Mouse (Mus musculus) heart, adult 9 months (tissue): Measurements from ENCODE around the gene 4930449I24Rik.
"Not testable (repeated sequence)": the region's sequence is repeated elsewhere in the genome, so short reads cannot be mapped to it uniquely, and the experiment has no call there.

Experiments used
- DNase-seq, 2 experiments: peaks; one replicate each; pipeline ENCODE4 v3.0.0; 2022; ENCODE audit warnings: low spot score in 2 of 2

4930449I24Rik gene

DNA sequence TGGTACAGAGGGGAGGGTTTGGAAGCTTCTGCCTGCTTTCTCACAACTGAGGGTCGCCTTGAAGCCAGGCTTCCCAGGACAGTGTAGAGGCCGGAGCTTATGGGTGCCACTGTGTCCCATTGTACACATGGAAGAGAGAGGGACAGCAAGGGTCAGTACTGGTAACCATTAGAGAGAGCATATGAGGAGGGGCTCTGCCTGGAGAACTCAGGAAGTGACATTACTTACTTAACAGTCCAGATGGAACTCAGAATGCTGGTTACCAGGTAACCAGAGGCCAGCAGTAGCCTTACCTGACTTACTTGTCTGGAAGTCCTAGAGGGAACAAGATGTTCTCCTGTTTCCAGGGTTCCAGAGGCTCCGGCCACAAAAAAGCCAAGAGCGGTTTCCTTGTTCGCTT, at the start of gene 4930449I24Rik:
TSS of gene 4930449I24Rik (plus strand) at position 301 of the 400 bp plus-strand sequence.
- DNase-seq = not testable (repeated sequence)

DNA sequence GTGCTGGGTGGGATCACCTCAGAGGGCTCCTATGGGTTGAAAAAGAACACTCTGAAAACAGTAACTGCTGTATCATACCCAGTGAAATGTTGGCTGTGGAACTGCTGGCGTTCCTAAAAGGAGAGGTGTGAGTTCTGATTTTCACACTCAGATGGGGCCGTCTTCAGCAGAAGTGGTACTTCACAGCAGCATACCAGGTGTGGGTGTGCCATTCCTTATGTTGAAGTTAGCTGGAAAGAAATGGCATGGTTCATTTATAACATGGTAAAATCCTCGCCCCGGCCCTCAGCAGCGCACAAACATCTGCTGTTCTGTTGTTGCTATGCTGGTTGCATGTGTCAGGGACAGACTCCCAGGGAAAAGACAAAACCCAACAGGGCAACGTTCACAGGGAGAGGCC, 48.6 kb upstream of the 4930449I24Rik start:
- DNase-seq = no peak

DNA sequence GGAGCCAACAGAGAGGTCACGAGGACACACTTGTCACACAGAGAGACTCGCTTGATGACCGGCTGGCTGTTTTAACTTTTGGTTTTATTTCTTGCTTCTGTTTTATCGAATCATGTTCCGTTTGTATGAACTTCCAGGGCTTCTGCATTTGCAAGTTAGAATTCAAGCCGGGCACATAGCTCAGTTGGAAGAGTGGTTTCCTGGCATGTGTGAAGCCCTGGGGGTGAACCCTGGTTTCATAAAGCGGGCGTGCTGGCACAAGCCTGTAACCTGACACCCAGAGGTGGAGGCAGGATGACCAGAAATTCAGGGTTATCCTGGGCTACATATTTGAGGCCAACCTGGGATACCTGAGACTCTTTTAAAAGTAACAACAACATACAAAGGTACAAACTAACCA, 40.6 kb upstream of the 4930449I24Rik start:
- no peak for DNase-seq

GRCm38 (mm10) chr5:146466663-146467062, 35.5 kb upstream of the 4930449I24Rik start:
- no peak for DNase-seq

DNA sequence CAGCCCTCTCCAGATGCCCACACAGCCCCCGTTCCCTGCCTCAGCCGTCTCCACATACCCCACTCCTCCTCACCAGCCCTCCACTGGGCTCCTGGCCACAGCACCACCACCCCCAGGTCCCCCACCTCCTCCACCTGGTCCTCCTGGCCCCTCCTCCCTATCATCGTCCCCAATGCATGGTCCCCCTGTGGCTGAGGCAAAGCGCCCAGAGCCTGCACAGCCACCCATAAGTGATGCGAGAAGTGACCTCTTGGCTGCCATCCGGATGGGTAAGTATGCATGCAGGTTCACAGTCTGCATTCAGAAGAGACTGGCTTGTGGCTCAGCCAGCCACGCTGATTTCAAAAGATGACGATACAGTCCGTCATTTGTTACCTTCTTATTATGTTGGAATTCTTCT, 33.9 kb upstream of the 4930449I24Rik start:
- DNase-seq = no peak

DNA sequence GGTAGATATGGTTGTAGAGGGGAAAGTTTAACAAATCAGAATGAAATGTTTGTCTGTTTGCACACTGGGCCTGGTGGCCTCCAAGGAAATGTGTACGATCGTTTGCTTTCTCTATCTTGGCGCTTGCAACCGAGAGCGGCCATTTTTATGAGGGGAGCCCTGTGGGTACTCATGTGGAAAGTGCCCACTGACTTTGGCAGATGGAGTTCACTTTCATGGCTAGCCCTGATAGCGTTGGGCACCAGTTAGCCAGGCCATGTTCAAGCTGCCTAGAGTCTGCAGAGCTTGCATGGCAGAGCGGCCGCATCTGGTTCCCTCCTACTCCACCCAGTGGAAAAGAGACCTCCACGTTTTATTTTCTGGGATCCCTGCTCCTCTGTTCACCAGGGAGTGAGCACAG, 31.4 kb upstream of the 4930449I24Rik start:
- no peak for DNase-seq

GRCm38 (mm10) chr5:146471311-146471710, 30.9 kb upstream of the 4930449I24Rik start:
- DNase-seq = no peak

DNA sequence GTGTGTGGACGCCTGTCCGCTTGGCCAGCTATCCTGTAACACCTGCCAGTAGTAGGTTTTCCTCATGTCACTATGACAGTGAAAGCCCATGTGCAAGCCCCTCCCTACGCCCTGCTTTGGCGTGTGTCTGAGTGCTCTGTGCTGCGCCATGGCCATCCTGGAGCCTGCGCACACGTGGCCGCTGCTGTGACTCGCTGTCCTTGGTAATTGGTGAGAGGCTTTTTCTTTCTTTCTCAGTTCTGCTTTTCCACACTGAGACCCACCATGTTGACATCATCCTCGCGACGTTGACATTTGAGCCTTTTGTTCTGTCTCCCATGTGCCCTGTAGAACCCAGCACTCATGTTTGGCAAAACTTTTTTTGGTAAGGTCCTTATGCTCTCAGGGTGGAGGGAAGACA, 30.4 kb upstream of the 4930449I24Rik start:
- no peak for DNase-seq

DNA sequence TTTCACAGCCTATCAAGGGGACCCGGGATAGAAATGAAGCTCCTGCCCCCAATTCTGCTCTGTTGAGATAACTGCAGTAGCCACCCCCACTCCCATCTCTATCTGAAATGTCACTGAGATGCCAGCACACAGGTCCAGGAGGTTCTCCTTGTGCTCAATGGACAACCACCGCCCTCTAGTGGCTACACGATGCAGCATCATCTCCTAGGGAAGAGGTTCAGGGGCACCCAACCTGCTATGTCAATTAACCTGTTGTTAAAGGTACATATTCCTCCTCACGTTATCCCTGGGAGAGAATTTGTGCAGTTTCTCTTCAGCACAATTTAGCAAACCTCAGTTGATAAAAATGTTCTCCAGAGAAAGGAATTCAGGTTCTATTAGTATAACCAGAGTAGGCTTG, 22.6 kb upstream of the 4930449I24Rik start:
- not testable (repeated sequence) for DNase-seq

DNA sequence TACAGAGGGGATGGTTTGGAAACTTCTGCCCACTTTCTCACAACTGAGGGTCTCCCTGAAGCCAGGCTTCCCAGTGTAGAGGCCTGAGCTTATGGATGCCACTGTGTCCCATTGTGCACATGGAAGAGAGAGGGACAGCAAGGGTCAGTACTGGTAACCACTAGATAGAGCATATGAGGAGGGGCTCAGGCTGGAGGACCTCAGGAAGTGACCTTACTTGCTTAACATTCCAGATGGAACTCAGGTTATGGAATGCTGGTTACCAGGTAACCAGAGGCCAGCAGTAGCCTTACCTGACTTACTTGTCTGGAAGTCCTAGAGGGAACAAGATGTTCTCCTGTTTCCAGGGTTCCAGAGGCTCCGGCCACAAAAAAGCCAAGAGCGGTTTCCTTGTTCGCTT, 20.5 kb upstream of the 4930449I24Rik start, which contains the start of gene Gm6408:
TSS of gene Gm6408 (plus strand) at position 301 of the 400 bp plus-strand sequence.
- DNase-seq = not testable (repeated sequence)

- DNase-seq = peak in 1 of 2 experiments; percentile 4
Measured at GRCm38 (mm10) chr5:146488959-146489358, 13.2 kb upstream of the 4930449I24Rik start.

GRCm38 (mm10) chr5:146491063-146491462, 11.1 kb upstream of the 4930449I24Rik start, which contains the start of gene Gm6370:
Gene Gm6370, plus strand, starts transcription at chr5:146491363.
- DNase-seq = not testable (repeated sequence)

- DNase-seq = not testable (repeated sequence)
Measured at GRCm38 (mm10) chr5:146513823-146514222, 11.6 kb downstream of the 4930449I24Rik start, which contains the start of gene Gm3402. Gene Gm3402, plus strand, starts transcription at chr5:146514123.

DNA sequence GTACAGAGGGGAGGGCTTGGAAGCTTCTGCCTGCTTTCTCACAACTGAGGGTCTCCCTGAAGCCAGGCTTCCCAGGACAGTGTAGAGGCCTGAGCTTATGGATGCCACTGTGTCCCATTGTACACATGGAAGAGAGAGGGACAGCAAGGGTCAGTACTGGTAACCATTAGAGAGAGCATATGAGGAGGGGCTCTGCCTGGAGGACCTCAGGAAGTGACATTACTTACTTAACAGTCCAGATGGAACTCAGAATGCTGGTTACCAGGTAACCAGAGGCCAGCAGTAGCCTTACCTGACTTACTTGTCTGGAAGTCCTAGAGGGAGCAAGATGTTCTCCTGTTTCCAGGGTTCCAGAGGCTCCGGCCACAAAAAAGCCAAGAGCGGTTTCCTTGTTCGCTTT, 23.3 kb downstream of the 4930449I24Rik start, which contains the start of gene Gm3404:
TSS of gene Gm3404 (plus strand) at position 301 of the 400 bp plus-strand sequence.
- not testable (repeated sequence) for DNase-seq

- not testable (repeated sequence) for DNase-seq
Measured at GRCm38 (mm10) chr5:146537347-146537746, 35.1 kb downstream of the 4930449I24Rik start, which contains the start of gene Gm3409. Gene Gm3409, plus strand, starts transcription at chr5:146537647.
